Mouse (Mus musculus): ENCODE results near the gene Sh2b3. TPM values are rescaled to one million over a fixed set of nuclear protein-coding genes. Genes with fewer than 3 reads are reported as not detected.
"Not testable (repeated sequence)": the region's sequence is repeated elsewhere in the genome, so short reads cannot be mapped to it uniquely, and the experiment has no call there.

Gene Sh2b3
- 10 to 100 TPM; 18.5 to 18.7 TPM for total RNA-seq (2021)
- long read RNA-seq, experiment 1, full-length matches to known transcripts = 7 of 15 reads
- long read RNA-seq, experiment 1, partial matches to known transcripts = 2 of 15 reads
- long read RNA-seq, experiment 1, other reads (novel, unspliced or antisense) = 6 of 15 reads
- long read RNA-seq, experiment 2, full-length matches to known transcripts = 14 of 35 reads
- long read RNA-seq, experiment 2, partial matches to known transcripts = 4 of 35 reads
- long read RNA-seq, experiment 2, other reads (novel, unspliced or antisense) = 17 of 35 reads

DNA sequence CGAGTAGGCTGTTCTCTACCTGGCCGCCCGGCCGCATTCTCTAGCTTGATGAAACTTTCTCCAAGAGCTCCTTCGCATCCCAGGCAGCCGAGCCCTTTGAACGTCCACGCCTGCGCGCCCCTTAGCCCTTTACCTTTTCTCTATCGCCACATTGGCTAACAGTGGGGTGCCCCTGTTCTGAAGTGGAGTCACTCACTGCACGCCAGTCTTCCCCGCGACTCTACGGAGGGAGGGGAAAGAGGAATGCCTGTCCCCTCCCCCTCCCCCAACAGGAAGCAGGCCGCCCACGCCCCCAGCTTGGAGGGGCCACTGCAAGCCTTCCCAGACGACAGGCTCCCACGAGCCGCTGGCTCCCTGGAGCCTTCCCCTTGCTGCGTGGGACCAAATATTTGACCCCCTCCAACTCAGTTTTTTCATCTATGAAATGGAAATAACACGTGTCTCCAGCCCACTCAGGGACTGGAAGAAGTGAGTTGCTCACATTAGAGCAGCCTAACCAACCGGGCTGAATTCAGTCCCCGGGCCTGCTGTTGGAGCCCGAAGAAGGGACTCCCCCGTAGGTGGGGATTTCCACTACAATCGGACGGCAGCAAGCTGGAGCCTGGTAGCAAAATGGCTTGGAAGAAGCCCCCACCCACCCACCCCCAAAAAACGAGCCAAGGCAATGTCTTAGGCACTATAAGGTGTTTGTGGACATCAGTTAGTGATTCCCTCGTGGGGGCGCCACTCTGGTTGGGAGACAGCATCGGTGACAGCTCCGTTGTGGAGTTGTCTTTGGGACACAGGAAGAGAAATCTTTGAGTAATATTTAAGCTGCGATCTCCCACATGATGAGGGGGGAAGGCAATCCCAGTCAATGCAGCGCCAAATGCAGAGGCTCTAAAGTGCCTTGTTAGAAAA, at the start of gene Sh2b3:
Sh2b3 (minus strand) TSS at position 206 of the 900 bp plus-strand sequence.
- DNase-seq (ENCODE audit: low spot score in 2 of 2) = no peak

DNA sequence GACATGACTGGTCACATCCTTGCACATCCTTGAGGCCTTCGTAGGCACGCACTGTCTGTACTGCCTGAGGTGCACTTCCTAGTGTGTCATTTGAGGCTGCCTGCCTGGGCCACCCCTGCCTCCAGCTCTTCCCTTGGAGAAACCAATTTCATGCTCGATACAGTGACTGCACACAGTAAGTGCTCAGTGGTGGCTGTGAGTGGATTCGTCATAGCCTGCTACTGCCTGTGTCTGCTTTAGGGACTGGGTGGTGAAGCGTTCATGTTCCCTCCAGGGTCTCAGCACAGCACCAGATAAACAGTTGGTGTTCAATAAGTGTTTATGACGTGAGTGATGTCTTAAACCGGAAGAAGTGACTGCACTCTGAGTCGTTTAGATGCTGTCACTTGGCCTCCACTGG, 45.9 kb upstream of the Sh2b3 start:
- DNase-seq (ENCODE audit: low spot score in 2 of 2) = no peak

DNA sequence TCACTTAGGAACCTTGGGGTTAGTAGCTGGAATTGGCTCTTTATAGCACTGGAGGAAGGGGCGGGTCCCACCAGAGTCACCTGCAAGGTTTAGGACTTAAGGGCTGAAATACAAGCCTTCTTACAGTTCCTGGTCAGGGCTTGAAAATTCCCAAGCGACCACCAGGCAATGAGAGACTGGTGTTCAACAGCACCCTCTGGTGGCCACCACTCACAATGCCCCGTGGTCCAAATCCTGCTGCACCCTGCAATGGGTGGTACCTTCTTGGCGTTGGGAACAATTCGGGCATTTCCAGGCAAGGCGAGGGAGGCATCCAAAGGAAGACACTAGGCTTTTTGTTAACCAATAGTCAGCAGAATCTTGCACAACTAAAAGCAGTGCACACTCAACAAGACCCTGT, 41.8 kb upstream of the Sh2b3 start:
- DNase-seq (ENCODE audit: low spot score in 2 of 2) = no peak

DNA sequence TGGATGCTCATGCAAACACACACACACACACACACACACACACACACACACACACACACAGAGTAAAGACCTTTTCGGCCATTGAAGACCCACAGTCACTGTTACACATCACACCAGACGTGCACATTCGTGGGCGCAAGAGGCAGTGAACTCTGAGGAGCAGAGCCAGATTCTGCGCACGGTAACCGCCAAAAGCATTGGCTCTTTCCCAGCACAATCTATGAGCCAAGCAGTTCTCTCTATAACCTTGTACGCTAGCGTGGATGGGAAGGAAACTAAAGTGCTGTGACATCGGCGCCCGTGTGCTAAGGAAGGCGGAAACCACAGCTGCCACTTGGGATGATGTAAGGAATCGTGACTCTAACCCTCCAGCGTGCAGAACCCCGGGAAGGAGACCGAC, 41.3 kb upstream of the Sh2b3 start:
- no peak for DNase-seq (ENCODE audit: low spot score in 2 of 2)

DNA sequence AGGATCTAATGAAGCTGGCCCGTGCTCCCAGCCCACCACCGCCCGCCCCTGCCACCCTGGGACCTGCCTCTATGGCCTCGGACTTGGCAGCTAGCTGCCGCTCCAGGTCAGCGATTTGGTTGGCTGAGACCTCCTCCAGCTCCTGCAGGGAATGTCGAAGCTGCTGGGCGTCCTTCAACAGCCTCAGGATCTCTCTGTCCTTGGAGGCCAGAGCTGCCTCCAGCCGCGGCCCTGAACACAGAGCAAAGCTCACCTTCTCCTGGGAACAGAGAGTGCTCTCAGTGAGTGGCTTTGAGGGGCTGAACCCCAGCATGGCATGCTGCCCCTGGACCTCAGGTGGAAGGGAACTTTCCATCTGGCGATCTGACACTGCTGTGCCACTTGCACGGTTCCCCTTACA, 39.5 kb upstream of the Sh2b3 start:
- no peak for DNase-seq (ENCODE audit: low spot score in 2 of 2)

DNA sequence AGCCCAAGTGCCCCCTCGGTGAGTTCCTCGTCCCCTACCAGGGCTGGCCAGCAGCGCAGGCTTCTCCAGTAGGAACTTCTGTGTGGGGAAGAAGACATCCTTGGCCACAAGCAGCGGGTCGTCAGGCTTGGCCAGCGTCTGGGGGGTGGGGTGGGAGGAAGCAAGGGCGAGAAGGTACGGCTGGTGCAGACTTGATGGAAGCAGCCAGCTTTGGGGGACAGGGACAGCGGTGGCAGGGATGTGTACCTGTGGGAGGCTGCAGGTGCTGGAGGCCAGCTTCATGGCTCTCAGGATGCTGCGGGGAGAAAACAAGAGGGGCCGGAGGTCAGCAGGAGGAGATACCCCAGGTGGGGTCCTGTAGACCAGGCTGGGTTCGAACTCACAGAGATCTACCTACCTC, 37.6 kb upstream of the Sh2b3 start:
- no peak for DNase-seq (ENCODE audit: low spot score in 2 of 2)

DNA sequence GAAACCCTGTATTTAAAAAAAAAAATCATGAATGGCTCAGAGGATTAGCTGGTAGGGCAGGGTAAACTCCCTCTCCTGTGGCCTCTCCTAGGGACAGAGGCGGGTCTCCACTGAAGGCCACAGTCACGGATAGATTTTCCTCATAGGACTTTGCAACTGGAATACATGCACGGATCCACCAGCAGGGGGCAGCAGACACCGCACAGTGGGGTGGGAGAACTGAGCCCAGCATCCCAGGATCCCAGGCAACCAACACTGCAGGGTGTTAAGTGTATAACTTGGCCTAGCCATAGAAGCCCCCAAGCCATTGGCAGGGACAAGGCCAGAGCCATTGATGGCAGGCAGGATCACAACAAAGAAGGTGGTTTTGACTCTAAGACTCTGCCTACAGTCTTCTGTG, 34.7 kb upstream of the Sh2b3 start:
- peak; percentile 78 to 83 for DNase-seq (ENCODE audit: low spot score in 2 of 2)

DNA sequence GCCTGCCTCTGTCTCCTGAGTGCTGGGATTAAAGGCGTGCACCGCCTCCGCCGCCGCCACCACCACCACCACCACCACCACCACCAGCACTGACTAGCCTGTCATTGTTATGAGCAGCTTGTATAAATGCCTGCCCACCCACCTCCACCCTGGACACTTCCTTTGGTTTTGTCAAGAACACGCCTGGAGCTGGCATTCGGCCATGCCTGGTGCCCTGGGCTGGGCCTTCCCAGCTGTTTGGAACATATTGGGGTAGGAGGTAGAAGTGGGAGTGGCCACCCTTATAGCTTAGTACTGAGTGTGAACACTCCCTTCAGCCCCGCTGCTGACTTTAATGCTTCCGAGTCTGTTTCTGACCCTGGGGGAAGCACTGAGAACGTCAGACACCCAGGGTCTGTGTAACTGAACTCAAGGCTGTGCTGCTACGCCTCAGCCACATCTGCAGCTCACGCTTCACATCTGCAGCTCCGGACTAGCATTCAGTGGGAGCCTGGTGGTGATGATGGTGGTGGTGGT, 34.1 kb upstream of the Sh2b3 start:
- DNase-seq (ENCODE audit: low spot score in 2 of 2) = no peak

DNA sequence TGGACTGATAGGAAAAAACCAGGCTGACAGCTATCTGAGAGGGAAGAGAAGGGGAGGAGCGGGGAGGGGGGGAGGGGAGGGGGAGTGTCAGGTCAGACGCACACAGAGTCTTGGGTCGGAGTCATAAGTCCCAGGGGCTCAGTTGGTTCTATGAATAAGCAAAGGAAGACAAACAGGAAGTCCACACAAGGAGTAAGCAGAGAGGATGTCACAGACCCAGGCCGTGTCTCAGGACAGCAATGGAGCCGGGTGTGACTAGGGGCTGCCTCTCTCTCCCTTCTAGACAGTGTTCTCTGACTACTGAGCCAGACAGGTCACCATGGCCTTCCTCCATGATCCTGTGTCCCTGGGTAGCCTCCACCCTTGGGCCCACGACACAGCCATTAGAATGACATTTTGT, 33.4 kb upstream of the Sh2b3 start:
- no peak for DNase-seq (ENCODE audit: low spot score in 2 of 2)

DNA sequence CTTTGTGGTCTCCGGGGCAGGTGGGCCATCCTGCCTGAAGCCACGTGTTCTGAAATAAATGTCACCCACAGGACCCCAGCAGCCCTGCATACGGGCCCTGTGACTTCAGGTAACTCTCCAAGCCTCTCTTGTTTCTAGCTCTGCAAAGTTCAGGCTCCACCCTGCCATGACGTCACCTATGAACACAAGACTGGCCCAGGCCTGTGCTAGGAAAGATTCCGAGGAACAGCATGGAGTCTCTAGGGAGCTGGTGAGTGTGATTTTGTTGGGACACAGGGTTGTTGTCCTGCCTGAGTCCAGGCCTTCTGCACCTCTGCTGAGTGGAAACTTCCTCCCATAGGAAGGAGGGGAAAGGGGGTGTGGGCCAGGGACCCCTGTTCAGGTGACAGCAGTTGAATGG, 30.5 kb upstream of the Sh2b3 start:
- no peak for DNase-seq (ENCODE audit: low spot score in 2 of 2)

DNA sequence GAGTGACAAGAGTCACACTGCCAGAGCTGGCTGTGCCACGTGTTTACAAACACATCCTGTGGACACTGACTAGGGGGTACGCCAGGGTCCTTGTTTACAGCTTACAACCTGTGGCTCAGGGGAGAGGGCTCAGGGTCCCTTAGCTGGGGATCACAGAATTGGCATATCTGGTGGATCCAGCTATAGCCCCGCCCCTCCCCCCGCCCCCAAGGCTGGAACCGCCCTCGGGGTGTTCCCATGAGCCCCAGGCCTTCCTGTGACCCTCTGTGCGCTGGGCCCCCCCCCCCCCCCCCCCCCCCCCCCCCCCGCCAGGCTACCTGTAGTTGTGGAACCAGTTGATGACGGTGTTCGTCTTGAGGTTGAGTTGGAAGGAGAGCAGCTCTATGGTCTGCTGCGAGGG, 26.9 kb upstream of the Sh2b3 start:
- no peak for DNase-seq (ENCODE audit: low spot score in 2 of 2)

DNA sequence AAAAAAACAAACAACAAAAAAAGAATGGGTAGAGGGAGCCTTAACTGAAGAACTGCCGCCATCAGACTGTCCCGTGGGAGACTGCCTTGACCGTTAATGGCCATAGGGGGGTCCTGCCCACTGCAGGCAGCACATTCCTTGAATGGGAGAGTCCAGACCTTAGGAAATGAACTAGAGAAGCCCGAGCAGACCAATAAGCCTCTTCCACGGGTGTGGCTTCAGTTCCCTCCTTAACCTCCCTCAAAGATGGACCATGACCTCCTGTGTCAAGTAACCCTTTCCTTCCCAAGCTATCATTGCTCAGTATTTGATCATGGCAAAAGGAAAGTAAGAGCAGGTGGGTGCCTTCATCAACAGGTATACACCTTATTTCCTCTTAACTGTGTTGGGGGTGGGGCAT, 24.5 kb upstream of the Sh2b3 start:
- DNase-seq (ENCODE audit: low spot score in 2 of 2) = no peak

DNA sequence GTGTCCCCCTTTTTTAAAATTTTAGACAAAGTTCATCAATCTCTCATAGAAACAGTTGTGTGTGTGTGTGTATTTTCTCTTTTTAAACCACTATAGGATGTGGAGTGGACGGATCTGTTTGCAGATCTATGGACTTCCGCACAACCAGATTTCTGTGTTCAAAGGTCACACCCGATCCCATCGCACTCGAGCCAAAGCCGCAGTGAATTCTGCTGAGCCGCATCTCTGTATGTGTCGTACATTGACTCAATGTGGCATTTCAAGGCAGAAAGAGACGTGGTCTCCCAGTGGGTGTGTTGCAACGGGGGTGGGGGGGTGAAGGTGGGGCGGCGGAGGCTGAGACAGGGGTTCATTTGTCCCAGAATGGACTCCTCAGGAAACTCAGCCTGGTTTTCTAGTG, 21.0 kb upstream of the Sh2b3 start:
- no peak for DNase-seq (ENCODE audit: low spot score in 2 of 2)

DNA sequence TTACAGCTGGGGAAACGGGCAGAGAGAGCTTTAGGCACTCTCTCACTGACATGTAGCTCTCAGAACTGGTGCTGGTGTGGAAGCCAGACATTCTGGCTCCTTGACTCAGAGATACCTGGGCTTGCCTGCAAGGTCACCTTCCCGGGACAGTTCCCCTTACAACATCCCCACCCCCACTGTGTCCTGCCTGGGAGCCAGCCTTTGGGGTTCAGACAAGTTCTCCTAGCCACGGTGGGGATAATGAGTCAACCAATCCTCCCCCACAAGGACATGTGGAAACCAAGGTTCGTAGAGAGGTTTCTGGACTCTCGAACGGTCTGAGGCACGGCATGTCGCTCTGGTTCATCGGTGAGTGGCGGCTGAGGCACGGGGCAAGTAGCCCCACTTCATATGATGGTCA, 19.3 kb upstream of the Sh2b3 start:
- DNase-seq (ENCODE audit: low spot score in 2 of 2) = no peak

DNA sequence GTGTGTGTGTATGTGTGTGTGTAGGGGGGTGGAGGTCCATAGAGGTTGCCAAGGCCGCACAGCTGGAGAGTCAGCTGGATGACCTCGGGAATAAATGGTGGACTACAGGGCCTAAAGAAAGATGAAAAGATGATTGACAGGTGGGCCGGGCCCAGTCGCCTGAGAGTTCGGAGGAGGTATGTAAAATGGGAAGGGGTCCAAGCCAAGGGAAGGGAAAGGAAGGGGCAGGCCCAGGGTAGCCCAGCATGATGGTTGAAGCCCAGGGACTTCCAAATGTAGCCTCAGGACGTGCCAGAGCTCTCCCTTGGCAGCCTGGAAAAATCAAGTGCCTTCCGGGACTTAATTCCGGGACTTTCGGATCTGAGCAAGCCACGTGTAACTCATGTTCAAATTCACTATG, 17.3 kb upstream of the Sh2b3 start:
- DNase-seq (ENCODE audit: low spot score in 2 of 2) = no peak

DNA sequence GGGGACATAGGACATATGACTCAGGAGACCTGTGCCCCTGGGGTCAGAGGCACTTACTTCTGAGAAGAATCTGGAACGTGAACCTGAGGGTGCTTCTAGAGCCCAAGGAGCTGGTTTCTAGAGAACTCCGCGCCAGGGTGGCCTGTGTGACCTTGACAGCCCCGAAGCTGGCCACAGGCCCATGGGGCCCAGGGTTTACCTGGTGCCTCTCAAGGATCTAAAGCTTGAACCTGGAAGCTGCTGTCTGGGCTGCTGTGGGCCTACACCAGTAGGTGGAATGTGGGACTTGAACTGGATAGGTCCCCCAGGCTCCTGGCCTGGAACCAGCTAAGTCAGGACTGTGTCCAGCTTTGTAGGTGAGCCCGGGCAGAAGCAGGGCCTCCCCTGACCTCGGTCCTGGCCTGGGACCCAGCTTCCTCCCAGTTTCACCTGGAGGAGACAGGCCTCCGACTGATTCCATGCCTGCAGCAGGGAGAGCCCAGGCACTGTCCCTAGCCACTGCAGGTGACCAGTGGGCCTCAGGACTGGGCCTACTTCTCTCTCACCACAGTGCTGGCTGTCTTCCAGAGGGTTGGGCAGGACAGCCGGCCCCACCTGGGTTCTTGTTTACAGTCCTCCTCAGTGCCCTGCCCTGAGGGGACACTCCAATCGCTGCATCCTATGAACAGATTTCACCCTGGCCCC, 16.1 kb upstream of the Sh2b3 start:
- DNase-seq (ENCODE audit: low spot score in 2 of 2) = no peak

DNA sequence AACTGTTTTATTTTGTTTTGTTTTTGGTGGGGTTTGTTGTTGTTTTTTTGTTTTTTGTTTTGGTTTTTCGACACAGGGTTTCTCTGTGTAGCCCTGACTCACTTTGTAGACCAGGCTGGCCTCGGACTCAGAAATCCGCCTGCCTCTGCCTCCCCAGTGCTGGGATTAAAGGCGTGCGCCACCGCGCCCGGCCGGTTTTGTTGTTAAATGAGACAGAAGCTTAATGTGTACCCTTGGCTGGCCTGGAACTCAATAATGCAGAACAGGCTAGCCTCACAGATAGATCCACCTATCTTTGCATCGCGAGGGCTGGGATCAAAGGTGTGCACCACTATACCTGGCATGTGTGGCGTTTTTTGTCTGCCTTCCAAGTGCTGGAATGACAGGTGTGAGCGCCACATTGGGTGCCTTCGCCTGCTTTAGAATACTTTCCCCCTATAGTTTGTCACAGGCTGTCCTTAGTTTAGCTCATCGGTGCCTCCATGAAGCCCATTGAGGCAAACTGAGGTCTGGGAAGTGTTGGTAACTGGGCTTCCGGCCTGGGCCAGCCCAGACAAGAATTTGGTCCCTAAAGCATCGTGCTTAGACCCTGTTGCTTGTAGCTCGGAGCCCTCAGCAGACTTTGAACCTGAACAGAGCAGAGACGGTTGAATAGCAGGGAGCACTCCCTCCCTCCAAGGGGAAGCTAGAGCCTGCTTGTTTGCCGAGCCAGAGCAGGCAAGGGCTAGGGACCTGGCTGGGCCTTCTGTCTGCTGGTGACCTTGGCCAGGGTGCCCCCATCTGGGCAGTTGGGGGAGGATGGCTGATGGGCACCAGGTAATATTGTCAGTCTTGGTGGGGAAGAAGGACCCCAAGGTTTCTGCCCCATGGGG, 12.3 kb upstream of the Sh2b3 start:
- DNase-seq (ENCODE audit: low spot score in 2 of 2) = no peak

DNA sequence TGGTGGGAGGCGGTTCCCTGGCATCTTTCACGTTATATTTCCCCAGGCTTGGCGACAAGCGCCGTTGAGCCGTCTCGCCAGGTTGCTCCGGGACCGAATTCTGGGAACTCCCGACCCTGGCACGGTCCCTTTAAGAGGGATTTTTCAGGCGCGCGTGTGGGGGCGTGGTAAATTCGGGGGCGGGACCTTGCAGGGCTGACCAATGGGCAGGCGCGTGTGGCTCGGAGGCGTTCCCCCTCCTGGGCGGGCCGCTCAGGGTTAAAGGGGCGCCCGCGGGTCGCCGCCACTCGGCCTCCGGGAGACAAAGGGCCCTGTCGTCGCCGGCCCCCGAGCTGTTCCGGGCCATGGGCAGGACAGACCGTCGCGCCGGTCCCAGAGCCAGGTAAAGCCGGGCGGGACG, 11.3 kb upstream of the Sh2b3 start, which contains the start of gene Pheta1:
Pheta1 (plus strand) TSS at position 242 of the 400 bp plus-strand sequence.
- DNase-seq (ENCODE audit: low spot score in 2 of 2) = peak; percentile 85 to 93

DNA sequence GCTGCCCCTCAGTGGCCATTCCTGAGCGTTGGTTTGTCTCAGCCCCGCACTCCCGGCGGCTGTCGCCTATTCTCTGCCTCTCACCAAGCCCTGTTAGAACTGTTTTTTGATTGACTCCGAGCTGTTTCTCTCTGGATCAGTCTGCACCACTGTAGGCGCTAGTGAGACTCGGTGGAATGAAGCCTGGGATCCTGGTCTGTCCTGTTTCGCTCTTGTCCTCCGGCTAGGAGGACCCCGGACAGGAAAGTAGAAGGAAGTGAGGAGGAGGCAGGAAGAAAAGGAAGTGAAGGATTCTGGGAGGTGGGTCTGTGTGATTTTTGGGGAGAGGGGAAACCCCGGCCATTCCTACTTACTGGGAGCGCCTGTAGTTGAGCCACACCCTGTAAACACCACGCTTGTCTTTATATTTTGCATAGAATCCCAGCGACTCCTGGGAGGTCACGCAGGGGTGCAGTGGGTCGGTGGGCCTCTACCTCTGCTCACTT, 10.6 kb upstream of the Sh2b3 start:
- DNase-seq (ENCODE audit: low spot score in 2 of 2) = peak in 1 of 2 experiments; percentile 46

DNA sequence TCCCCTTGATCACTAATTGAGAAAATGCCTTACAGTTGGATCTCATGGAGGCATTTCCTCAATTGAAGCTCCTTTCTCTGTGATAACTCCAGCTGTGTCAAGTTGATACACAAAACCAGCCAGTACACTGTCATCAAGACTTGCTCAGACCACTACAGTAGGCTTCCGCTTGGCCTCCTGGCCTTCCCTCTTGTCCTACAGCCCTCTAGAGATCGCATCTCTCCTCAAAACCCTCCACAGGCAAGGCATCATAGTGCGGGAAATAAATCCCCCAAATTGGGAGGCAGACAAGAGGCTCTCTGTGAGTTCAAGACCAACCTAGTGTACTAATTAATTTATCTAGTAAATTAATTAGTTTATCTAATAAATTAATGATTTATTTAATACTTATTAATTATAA, 9.8 kb upstream of the Sh2b3 start:
- DNase-seq (ENCODE audit: low spot score in 2 of 2) = not testable (repeated sequence)

DNA sequence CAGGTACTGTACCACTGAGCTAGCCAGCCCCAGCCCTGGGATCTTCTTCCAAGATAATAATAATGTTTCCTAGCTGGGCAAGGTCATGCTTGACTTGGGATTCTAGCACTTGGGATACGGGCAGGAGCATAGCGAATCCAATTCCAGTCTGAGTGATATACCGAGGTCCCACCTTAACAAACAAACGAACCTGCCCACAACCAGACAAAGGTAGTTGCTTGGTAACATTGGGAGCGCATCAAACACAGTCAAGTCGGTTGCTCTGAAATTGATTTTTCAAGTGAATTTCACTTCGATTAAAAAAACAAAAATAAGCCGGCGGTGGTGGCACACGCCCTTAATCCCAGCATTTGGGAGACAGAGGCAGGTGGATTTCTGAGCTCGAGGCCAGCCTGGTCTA, 8.9 kb upstream of the Sh2b3 start:
- no peak for DNase-seq (ENCODE audit: low spot score in 2 of 2)

Measured in layer of hippocampus, postnatal 14 days (tissue).